Mouse (Mus musculus) heart, embryonic 14.5 days (tissue): ENCODE measurements around the gene Rnf113a1. TPM values are rescaled to one million over a fixed set of nuclear protein-coding genes. Genes with fewer than 3 reads are reported as not detected.

ENCODE experiments used
- polyA plus RNA-seq: library from polyadenylated mRNA; unstranded; fragments of >200 nt; fragmentation: Nextera tagmentation; extraction: Ambion mirVana; gene quantifications from 2 replicates; pipeline ENCODE4 v1.2.1, GENCODE M21; 2014

Rnf113a1 gene
- polyA plus RNA-seq, 1 experiment from 2014 or later, result 7.4 TPM

Other genes starting within 250 kb of the Rnf113a1 start
- 55.9 and 57.1 TPM in 2 replicates for gene Sept6, start 199.5 kb upstream of the Rnf113a1 start, polyA plus RNA-seq
- gene Sowahd, start 142.4 kb upstream of the Rnf113a1 start, polyA plus RNA-seq, result 0.20 TPM in 1 of 2 replicates, not detected in the other
- gene Rpl39, start 105.8 kb upstream of the Rnf113a1 start, polyA plus RNA-seq, result 409 and 451 TPM in 2 replicates
- gene Upf3b, start 80.9 kb upstream of the Rnf113a1 start, polyA plus RNA-seq, result 14.3 and 14.9 TPM in 2 replicates
- 12.8 and 13.0 TPM in 2 replicates for gene Nkap, start 64.5 kb upstream of the Rnf113a1 start, polyA plus RNA-seq
- gene Akap14, start 22.4 kb upstream of the Rnf113a1 start, polyA plus RNA-seq, result 0.15 and 0.22 TPM in 2 replicates
- gene Ndufa1, start 82 bp upstream of the Rnf113a1 start, polyA plus RNA-seq, result 948 and 990 TPM in 2 replicates
- not detected in 2 replicates for gene Gm9, start 19.8 kb downstream of the Rnf113a1 start, polyA plus RNA-seq
- gene Rhox1, start 31.0 kb downstream of the Rnf113a1 start, polyA plus RNA-seq, result not detected in 2 replicates
- gene Rhox2a, start 53.7 kb downstream of the Rnf113a1 start, polyA plus RNA-seq, result 0.26 TPM in 1 of 2 replicates, not detected in the other
- not detected in 2 replicates for gene Rhox3a, start 58.7 kb downstream of the Rnf113a1 start, polyA plus RNA-seq
- not detected in 2 replicates for gene Rhox4a, start 74.1 kb downstream of the Rnf113a1 start, polyA plus RNA-seq
- not detected in 2 replicates for gene Rhox3a2, start 188.8 kb downstream of the Rnf113a1 start, polyA plus RNA-seq
- gene Rhox4a2, start 199.6 kb downstream of the Rnf113a1 start, polyA plus RNA-seq, result not detected in 2 replicates
- gene Rhox2b, start 220.8 kb downstream of the Rnf113a1 start, polyA plus RNA-seq, result not detected in 2 replicates
- not detected in 2 replicates for gene Rhox4b, start 241.2 kb downstream of the Rnf113a1 start, polyA plus RNA-seq